Mouse (Mus musculus): ENCODE measurements at regions not wholly inside any gene's neighbourhood (a gene's known extent, or its start where the extent isn't known, plus 50 kb on each side); places are given as distances from the start of the nearest gene placed in this dataset.

DNA sequence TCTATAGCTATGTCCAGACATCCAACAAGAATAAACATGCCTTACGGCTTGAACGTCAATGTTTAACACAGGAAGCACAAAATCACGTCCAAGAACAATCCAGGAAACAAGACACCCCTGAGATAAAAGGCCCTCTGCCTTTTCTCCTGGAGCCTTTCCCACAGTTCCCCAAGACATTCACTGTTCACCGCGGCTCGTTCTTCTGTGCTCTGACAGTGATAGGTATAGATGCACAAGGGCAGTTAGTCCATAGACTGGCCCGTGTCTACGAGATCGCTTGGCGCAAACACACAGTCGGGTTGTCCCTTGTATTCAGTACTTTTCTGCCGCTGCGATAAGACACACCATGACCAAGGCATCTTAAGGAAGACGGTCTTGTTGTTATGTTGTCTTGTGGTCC is 182.7 kb upstream of the Jmjd1c start:
- TF ChIP-seq CTCF (IDR thresholded peaks at IDR 0.05; ENCODE audit: control insufficient read depth, insufficient read depth, low read length) = no peak
- TF ChIP-seq POLR2A (IDR thresholded peaks at IDR 0.05; ENCODE audit: borderline replicate concordance, control insufficient read depth, low read depth, low read length) = no peak

Data from bone marrow, adult 2 months (tissue).